Mouse (Mus musculus): ENCODE measurements around the gene B230118H07Rik.

Gene B230118H07Rik

DNA sequence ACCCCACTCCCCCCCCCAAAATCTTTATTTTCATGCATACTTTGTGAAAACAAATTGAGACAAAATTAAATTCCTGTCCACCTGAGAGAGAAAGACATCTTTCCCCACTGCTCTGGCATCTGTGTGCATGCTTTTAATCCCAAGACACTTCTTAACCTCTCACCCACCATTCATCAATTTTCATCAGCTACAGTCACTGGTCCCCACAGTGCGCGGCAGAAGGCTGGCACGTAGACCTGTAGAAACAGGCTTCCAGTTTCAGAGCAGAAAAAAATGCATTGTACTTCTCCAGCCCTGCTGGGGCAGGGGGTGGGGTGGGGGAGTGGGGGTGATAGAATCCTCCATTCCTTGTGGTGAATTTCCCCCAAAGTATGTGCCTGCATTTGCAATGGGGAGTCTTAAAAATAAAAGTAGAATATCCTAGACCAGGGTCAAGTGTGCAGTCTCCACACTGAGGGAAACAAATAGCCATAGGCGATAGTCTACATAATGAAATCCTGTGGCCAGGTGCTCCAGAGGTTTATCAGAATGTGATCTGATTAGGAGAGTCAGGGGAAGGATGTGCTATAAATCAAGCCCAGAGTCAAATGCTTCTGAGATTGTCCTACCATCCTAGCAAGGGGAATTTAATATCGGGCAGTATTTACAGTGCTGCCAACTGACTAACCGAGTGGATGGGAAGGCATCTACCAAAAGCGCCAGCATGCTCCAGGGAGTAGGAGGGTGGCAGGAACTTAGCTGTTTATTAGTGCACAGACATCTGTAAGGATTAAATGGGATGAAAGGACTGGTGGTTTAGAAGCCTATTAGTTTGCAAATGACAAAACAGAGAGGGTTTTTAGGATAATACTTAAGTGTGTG, 10.1 kb downstream of the B230118H07Rik start:
- DNase-seq (ENCODE audit: low read depth): no peak

DNA sequence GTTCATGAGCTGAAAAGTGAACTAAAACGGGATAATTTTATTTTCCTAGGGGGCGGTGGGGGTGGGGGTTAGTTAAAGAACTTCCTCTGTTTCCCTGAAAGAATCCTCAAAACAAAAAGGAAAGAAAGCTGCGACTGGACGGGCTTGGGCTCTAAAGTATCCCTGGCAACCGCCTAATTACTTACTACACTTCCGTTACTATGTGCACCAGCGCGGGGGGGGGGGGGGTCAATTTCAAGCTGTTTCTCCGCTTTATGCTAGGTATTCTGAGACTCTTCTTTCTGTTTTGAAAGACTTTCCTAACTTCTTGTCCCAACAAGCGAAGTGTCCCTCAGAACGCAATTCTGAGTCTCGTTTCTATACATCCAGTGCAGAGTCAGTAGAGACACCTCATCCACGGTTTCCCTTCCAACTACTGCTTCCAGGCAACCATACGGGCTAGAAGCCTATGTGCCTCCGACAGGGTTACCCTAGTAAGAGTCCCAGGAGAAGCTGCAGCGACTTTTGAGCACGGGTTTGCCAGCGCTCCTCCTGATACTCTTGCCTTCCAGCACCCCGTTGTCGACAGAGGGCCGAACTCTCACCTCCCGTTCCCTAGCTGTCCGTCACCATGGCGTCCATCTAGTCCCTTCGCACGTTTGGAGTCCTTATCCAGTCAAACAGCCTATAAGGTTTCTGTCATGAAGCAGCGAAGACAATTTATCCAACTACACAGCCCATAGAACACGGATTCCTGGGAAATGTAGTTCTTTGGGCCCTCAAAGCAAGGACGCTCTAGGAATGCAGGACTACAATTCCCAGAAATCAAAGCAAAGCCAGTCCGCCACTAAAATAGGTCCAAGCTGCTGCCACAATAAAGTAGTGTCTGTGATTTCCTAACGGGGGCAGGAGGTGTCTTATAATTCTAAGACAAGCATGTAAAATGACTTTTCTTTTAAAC, 20.8 kb downstream of the B230118H07Rik start:
- peak; percentile 95 for DNase-seq (ENCODE audit: low read depth)

DNA sequence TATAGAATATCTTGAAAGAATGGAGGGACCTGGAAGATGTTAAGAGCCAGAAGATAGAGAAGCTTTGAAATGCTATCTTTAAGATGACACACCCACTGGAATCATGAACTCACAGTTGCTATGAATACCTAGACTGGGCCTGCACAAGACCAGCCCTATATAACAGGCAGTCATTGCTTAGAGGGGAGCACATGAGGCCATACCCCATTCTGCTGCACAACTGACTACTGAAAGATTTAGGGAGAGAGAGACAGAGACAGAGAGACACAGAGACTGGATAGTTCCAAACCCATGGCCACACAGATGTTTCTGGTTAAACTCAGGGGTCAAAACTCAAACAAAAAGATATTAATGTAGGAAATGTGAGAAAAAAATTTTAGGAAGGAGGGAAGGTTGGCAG, 22.1 kb downstream of the B230118H07Rik start:
- DNase-seq (ENCODE audit: low read depth): no peak

DNA sequence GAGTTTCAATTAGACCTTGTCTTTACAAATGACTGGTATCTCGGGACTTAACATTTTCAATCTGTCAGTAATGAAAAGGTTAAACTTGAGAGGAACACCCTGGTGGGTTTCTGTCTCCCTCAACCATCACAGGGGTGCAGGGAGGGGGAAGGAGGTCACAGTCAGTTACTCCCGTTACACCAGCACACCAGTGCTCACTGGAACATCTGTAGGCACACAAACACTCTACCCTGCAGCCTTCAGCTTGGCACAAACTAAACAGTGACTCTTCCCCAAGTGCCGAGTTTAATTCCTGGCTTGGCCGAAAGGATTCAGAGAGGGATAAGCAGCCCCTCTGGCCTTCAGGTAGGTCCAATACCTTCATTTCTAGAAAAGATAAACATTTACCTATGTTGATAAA, 24.8 kb downstream of the B230118H07Rik start, which contains the start of gene Rag2:
Gene Rag2 (plus strand): TSS at position 193 of the 400 bp plus-strand sequence.
- DNase-seq (ENCODE audit: low read depth): no peak

DNA sequence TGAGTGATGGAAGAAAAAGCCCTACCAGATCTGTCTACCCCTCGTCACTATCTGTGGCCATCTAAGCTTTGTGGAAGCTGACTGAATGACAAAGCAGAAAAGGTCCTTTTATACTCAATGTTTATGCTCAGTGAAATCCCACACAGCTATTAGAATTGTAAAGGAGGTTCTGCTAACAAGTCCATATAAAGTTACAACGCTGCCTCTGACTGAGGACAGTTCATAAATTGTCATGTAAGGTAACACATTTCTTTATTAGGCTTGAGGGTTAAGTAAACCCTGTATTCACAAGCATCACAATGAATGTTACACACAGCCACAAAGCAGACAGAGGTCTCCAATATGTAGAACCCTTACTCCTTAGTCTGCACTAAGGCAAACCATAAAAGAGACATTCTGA, 25.3 kb downstream of the B230118H07Rik start:
- DNase-seq (ENCODE audit: low read depth): no peak

DNA sequence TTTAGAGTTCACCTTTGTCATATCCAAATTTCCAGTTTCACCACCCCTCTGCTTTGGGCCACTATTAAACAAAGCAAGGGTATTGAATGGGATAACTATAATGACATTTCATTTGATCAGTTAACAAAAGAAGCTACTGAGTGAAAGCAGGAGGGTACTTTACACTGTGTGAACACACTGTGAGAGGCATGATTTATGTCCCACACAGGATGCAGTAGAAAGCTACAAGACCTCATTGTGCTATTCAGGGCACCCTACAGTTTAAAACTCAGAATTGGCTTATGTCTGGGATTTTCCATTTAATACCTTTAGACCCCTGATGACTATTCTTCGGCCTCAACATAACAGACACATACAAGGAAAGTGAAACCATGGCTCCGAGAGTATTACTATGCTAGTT, 26.3 kb downstream of the B230118H07Rik start:
- no peak for DNase-seq (ENCODE audit: low read depth)

DNA sequence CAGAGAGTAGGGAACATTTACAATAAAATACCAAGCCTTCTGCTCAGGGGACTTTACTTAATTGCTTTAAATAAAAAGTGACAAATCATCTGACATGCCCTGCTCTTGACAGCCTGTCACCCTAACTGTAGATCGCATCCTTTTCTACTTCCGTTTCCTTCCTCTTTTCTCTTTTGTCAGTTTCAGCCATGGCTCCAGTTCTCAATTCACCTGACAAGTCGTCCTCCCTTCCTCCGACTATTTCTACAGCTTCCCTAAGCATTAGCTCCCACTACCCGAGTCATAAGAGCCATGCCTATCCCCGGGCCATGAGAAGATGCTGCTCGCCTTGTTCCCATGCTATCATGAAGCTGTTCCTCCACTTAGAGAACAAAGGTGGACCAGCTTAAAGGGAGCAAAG, 27.7 kb downstream of the B230118H07Rik start:
- no peak for DNase-seq (ENCODE audit: low read depth)

DNA sequence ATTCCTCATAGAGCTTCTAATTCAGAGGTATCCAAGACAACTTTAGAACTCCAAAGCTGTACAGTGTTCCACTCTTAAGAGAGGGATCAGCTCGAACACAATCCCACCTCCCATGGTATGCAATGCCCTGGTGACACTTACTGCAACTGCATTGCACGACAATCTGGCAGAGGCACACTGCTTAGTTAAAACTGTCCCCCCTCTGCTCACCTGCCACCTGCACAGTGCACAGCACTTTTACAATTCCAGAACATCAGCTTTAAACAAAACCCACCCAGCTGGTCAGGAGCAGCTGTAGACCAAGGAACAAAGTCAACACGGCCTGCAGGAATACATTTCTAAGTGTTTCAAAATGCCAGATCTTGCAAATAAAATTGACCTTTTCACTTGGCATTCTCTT, 28.4 kb downstream of the B230118H07Rik start:
- DNase-seq (ENCODE audit: low read depth): no peak

DNA sequence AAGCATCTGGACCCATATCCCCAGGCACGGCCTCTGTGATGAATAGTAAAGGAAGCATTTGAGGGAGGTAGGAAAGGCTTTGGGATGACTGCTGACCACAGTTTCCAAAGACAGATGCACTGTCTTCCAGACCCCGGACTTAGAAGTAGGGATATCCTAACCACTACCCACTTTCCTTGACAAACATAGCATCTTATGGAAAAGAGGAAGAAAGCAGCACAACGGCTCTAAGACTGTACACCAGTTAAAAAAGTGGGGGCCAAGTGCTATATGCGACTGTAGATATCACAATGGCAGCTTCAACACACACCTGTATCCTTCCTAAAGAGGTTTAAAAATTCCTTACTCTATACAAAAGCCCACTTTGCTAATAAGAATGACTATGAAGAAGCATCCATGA, 31.0 kb downstream of the B230118H07Rik start:
- no peak for DNase-seq (ENCODE audit: low read depth)

DNA sequence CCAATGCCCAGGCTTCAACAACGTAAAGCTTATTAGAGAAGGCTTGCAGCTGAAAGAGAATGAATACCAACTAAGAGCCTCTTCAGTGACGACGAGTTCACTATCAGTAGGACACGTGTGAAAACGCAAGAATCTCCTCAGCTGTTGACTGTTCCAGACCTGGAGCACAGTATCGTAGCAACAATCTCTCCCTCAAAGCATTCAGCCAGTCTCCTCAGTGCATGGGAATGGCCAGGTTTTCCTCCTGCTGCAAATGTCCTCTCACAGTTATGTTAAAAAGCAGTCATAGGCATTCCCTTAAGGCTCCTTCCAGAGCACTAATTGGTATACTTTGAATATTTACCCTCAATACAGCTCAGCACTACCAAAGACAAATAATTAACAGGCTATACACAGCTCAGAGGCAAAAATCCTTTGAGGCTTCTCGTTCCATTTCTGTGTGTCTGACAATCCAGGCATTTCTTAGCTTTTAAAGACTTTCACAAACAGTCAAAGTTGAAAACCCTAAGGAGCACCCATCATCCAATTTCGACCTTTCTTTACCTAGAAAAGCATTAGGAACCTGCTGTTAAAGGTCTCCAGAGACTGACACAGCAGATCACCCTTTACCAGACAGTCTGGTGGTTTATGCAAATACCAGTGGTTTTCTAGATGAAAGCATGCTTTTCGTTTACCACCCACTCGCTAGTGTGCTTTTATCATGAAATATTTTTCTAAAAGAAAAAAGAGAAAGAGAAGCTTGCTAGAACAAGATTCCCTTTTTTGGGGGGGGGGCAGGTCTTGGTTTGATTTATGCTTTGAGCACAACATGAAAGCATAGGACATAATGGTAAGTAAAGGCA, 33.6 kb downstream of the B230118H07Rik start:
- no peak for DNase-seq (ENCODE audit: low read depth)

DNA sequence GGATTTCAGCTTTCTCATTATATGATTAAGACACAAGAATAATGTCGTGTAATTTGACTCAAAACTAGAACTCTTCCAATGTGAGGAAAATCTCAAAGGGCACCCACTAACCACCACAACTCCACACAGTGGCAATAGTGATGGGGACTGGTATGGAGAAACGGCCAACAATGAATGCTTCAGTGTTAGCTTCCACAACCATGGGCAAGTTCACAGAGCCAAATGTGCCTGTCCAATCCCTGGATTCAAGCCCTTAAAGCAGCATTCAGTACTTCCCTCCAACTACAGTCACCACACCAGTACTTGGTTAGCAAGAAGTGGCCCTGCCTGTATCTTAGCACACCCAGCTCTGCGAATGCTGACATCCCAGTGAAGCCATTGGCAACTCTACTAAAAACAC, 38.5 kb downstream of the B230118H07Rik start:
- no peak for DNase-seq (ENCODE audit: low read depth)

DNA sequence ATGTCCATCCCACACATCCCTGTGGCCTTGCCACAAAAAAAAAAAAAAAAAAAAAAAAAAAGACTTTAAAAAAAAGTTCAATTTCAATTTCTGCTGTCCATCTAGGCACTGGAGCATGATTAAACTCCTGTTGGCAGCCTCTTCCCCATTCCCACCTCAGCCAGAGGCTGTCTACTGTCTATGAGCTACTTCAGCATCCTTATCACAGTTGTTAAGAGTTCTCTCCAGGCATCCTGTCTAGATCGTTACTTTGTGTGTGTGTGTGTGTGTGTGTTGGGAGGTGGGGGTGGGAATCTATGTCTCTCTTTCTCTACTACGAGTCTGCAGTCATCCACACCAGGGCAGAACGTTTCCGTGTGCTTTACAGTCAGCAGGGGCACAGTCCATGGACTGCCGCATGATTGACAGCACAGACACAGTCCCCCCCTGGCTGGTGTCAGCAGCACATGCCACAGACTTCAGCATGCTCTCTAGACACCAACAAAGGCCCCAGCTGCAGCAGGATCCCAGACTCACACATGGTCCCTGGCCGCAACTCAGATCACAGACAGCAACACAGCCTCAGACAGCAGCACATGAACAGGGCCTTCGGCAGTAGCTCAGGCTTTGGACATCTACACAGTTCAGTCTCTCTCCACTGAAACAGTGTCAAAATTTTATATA, 41.0 kb downstream of the B230118H07Rik start:
- no peak for DNase-seq (ENCODE audit: low read depth)

DNA sequence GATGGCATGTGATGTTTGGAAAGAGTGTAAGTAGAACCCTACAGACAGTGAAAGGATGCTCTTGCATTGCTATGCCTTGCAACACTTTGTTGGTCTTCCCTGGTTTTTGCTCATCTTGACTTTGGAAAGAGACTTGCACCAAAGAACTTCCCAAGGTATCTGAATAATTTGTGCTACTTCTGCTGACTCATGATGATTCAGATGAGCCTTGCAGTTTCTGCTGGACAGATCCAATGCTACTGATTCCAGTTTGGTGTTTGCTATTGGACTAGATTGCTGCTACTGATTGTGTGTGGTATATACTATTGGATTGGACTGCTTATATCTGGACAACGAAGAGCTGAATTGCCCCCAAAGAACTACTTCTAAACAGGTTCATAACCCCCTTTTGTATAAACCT, 46.2 kb downstream of the B230118H07Rik start:
- DNase-seq (ENCODE audit: low read depth): peak; percentile 18

DNA sequence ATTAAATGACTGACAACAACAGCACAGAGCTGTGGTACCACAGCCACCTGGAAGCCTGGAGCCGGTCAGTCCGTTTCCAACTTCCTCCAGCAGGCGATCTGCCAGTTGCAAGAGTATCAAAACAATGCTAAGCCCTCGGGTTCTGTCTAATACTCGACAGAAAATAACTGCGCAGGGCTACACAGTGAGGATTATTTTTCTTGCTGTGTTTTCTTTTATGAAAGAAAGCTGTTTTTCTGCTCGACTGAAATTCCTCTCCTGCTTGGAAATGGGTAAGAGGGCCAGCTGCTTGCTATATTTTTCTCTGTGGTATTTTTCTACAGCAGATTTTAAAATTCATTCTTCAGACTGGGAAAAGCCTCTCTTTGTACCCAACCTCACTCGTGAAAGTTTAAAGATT, 48.6 kb downstream of the B230118H07Rik start:
- DNase-seq (ENCODE audit: low read depth): peak; percentile 8

DNA sequence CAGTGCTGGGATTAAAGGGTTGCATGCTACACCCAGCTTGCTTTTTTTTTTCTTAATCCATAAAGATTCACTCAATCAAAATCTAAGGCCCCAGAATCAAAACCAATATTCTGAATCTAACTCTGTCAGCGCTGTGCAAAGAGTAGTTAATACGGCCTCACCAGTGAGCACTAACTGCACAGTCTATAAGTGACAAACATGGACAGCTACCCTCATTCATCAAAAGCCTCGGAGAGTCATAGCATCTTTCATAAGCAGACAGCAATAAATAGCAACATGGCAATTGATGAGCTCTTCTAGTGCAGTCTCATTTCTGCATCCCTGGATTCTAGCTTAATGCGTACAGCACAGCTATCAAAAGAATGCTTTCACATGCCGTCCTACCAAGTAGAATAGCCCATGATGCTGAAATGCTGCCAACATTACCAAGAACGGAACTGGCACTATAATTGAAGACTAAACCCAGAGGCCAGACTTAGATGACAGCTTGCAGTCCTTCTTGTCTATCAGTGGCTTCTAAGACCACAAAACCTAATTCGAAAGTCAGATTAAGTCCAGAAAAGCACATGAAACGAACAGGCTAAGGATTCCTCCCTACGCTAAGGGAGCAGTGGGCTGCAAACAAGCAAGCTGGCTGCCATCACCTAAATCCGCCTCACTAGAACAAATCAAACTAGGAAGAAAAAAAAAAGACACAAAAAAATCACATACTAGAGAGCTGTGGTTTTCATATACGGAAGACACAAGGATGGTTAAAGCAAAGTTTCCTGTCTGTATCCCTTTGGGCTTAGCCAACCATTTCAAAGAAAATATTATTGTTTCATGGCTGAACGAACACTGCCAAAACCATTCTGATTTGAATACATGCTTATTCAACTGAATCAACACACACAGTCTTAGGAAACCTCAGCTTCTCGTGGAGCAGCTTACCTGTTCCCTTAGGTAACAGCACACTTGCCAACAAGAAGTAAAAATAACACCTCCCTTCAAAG, 50.8 kb downstream of the B230118H07Rik start:
- no peak for DNase-seq (ENCODE audit: low read depth)

DNA sequence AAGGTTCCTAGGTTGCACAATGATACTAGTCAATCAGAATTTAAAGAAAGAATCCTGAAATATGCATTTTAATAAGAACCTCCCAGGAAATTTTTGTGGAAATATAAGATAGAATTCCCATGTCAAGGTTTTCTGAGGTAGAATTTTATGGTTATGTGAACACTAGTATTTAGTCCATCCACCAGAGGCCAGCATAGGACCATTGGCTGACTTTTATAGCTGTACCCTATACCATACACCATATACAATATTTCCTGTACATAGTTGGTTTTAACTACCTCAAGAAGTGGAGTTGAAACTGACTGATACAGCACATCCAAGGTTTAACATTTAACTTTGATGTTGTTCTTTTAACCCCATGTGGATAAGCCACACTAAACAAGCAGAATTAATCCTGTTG, 52.1 kb downstream of the B230118H07Rik start:
- peak; percentile 12 for DNase-seq (ENCODE audit: low read depth)

DNA sequence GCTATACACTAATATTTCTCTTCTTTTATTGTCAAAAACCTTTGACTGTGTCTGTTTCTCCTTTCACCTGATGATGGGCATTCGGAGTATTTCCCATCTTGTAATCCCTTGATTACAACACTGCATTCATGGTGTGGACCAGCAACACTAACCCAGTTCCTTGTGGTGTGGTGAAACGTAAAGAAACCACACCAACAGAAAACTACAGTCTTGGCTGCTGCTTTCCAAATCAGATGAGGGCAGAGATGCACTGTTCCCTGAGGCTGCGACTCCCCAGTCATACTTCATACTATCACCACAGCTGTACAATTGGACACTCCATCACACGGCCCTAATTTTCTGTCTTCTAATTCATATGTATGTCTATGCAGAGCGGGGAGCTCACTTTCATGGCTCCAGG, 54.7 kb downstream of the B230118H07Rik start:
- no peak for DNase-seq (ENCODE audit: low read depth)

DNA sequence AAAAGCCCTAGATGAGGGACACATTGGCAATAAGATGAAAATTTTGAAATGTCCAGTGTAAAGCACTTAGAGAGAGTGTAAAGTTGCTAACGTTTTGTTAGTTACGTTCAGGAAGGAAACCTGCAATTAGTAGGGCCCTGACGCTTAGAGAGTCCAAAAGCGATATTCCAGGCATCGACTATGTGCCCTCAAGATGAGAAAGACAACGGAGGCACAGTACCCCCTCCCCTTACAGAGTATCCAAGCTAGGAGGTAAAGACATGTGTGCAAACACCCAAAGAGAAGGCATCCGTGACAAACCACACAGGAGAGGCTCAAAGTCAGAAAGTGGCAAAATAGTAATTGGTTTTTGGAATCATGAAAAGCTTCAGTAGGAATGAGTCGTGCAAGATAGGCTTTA, 56.4 kb downstream of the B230118H07Rik start:
- DNase-seq (ENCODE audit: low read depth): no peak

DNA sequence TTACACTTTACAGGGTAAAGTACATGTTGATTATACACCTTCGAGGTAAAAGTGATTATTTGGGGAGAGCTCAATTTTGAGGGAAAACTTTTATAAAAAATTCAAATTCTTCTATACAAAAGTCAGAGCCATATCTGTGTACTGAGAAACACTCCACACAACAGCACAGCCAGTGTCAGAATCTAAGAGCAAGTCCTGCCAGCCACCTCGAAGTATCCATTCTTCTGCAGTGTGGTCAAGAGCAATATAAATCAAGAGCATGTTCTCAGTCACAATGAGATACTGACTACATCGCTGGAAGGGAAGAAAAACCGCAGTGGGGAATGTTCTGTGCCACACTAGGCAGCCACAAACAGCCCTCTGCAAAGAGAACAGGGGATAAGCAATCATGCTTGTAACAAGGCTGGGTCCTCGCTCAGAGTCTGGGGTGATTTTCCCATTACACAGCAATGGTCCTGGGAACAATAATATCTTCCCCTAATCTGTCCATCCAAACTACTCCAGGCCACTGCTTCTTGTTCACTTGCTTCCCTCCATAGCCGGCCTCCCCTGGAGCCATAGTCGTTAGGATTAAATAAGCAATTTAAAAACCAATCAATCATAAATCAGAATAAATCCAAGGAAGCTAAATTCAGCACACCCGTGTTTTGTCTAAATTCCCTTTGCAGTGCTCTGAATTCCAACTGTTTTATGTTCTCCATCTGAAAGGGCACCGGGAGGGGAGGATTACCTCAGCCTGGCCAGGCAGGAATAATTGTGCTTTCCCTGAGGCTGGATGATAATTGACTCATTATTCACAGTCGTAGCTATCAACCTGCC, 57.1 kb downstream of the B230118H07Rik start:
- DNase-seq (ENCODE audit: low read depth): no peak

Measured in NIH3T3 (cell line).